Mouse (Mus musculus) adipocyte (in vitro differentiated cells): ENCODE measurements at regions not wholly inside any gene's neighbourhood (a gene's known extent, or its start where the extent isn't known, plus 50 kb on each side); places are given as distances from the start of the nearest gene placed in this dataset.

Experiments
- DNase-seq: peaks from one replicate; pipeline ENCODE4 v3.0.0-alpha.2; 2016; ENCODE audit warnings: low spot score

DNA sequence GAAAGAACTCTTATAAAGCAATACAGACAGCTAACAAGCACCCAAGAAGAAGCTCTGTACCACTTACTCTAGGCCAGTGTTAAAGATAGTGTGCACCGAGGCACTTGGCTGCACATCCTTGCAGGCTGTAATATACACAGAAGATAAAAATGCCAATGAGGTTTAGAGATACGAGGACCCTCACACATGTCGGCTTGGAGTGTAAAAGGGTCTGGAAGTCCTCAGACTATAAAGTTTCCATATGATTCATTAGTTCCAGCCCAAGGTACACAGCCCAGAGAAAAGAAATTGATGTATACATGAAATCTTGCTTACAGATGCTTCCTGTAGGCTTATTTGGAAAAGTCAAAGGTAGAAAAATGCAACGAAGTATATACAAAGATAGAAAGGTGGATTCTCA, 800.3 kb upstream of the Lrrc6 start:
- DNase-seq: no peak

DNA sequence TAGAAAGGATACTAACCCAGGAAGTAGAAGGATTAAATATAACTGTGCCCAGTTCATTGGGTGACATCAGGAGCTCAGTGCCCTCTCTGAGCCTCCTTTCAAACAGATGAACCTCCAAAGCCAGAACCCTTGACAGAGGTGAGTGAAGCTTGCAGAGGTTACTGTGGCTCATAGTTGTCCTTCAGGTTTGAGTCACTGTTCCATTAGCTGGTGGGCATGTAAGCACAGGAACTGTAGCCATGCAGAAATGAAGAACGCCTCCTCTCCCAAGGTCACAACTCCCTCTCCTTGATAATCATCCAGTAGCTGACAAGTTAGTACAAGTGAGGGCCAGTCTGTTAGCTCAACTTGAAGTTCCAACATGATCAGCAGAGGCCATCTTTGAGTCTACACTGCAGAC, 794.1 kb upstream of the Lrrc6 start:
- no peak for DNase-seq

DNA sequence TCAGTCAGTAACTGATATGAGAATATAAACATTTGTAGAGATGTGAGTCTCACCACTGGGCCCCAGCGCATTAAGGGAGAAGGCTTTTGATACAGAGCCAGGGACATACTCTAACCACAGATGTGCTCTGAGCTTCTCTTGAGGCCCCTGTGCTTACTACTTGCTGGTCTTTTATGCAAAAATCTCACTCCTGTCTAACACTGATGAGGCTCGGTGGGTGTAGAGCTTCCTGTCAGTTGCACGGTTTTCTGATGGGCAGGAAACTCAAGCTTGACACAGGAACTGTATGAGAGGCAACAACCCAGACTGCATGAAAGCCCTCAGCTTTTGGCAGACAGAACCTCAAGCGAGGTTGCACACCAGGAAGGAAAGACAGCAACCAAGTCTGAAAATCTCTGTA, 789.0 kb upstream of the Lrrc6 start:
- no peak for DNase-seq

DNA sequence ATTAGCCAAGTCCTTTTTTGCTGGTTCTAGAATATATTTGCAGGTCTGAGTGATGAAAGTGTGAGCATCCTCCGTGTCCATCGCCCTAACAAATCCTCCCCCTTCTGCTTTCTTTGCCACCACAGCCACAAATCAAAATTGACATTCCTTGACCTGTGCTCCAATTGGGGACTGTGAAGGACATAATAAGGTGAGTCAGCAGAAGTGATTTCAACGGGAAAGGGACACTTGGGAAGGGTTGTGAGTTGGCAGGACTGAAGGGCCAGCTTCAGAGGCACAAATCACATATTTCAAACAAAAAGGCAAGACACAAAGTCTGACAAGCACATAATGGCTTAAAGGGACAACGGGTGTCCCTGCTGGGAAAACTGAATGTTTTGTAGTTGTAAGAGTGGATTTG, 784.2 kb upstream of the Lrrc6 start:
- no peak for DNase-seq

GRCm38 (mm10) chr15:67283275-67283972, 782.7 kb upstream of the Lrrc6 start:
- no peak for DNase-seq

DNA sequence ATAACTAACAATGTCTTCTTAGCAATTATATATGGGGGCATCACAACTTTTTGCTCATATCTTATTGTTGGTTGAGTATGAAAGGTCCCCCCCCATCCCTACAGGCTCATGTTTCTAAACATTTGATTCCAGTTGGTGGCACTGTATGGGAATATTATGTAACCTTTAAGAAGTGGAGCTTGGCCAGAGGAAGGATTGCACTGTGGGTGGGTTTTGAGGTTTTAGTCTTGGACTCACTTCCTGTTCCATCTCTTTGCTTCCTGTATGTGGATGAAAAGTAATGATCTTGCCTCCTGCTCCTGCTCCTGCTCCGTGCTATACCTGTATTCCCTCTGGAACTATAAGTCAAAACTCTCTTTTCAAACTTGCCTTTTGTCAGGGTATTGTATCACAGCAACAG, 778.2 kb upstream of the Lrrc6 start:
- DNase-seq: no peak

- DNase-seq: no peak
Observed at GRCm38 (mm10) chr15:67275058-67275457, 774.3 kb upstream of the Lrrc6 start.

GRCm38 (mm10) chr15:67272397-67272796, 771.7 kb upstream of the Lrrc6 start:
- peak; percentile 14 for DNase-seq

DNA sequence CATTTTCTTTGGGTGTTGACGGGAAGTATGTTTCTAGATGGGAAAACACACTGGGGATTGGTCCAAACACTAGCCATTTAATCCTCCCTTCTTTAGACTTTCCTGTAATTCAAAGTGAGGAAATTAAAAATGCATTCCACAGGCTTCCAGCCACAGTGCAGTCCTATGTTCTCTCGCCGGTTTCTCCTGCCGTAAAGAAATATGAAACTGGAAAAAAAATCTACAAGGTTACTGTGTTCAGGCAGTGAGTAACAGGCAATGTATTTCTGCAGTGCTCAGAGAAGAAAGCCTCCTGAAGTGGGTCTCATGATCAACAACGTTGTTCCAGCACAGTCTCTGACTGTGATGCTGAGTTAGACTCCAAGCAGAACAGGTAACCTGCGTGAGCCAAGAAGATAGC, 763.0 kb upstream of the Lrrc6 start:
- no peak for DNase-seq

DNA sequence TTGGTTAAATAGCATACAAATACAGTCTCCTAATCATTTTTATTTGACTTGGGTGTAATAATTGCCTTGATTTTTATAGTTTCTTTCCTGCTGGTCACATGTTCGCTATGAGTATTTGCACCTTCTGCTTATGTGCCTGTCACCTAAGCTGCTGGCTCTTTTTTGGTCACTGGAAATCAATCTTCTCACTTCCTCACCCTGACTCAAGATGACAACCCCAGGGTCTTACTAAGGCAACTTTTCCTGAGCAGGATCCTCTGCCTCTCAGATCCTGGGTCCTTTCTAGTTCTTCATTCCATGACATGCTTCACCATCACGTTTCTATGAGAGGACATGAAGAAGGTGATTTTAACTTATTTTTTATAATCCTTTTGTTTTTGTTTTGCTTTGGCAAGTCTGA, 762.6 kb upstream of the Lrrc6 start:
- no peak for DNase-seq

GRCm38 (mm10) chr15:67262269-67262668, 761.6 kb upstream of the Lrrc6 start:
- no peak for DNase-seq

GRCm38 (mm10) chr15:67260666-67261065, 760.0 kb upstream of the Lrrc6 start:
- DNase-seq: no peak

DNA sequence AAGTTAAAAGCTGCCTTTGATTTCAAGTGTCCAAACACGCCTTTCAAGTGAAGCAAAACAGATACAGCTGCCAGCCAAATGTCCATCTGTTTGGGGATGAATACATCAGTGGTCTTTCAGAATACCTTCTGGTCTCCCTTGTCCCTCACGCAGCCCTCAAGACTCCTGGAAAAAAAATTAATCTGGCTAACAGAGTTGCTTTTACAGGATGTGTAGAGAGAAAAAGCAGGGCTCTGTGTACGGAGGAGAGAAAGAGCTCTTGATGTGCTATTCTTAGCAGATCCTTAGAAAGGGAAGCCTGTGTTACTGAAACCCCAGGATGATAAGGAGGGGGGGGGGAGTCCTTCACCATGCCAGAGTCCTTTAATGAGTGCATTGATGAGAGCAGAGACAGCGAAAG, 748.4 kb upstream of the Lrrc6 start:
- no peak for DNase-seq

- DNase-seq: no peak
Observed at GRCm38 (mm10) chr15:67248471-67248870, 747.8 kb upstream of the Lrrc6 start.

DNA sequence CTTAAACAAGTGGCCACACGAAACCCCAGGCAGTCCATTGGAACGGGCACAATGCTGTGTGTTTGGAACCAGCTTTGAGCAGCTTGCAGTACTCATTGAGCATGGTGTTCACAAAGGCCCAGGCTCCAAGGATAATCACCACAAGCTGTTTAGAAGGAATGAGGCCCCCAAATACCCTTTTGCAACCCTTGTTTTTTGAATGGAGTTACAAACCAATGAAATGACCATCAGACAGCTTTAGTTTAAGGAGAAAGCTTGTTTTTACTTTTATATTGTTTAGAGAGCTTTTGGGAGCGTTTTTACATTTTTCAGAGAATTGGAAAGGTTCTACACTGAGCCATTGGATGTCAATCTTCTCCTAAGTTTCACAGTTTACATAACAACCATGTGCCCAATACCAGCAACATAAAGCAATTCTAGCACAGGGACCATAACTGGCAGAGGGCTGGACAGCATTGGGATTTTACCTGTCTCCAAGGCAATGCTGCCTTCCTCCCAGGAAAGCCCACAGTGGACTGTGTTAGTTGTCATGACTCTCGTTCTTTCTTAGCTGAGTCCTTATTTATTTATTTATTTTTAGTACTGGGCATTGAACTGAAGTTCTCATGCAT, 745.1 kb upstream of the Lrrc6 start:
- DNase-seq: no peak

DNA sequence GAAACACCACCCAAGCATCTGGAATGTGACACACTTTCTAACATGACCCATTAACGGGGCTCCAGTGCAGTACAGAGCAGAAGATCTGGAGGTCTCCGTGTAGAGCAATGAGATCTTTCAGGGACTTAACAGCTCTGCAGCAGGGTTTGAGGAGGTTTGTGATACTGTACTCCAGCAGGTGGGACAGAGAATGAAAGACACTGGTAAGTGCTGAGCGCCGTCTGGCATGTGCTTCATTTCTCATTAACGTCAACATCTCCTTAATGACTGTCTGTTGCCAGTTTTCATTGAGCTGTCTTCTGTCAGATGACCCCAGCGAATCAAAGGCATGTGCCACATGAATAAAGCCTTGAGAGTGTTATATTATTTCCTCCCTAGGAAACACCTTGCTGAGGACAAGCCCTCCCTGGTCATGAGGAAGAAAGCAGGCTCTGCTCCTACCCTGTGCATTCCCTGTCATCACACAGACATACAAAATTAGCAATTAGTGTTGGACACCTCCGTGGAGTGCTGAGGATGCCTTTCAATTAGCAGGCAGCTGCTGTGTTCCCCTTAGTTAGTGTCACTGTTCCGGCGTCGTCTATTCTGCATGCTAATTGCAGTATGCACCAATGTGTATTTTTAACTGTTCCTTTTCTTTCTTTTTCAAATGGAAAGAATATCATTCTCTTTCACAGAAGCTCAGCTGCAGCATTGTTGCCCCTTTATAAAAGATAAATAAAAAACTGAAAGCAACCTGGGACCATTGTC, 744.4 kb upstream of the Lrrc6 start:
- no peak for DNase-seq

GRCm38 (mm10) chr15:67235107-67235785, 734.5 kb upstream of the Lrrc6 start:
- DNase-seq: no peak

GRCm38 (mm10) chr15:67229359-67229758, 728.6 kb upstream of the Lrrc6 start:
- DNase-seq: peak; percentile 8

DNA sequence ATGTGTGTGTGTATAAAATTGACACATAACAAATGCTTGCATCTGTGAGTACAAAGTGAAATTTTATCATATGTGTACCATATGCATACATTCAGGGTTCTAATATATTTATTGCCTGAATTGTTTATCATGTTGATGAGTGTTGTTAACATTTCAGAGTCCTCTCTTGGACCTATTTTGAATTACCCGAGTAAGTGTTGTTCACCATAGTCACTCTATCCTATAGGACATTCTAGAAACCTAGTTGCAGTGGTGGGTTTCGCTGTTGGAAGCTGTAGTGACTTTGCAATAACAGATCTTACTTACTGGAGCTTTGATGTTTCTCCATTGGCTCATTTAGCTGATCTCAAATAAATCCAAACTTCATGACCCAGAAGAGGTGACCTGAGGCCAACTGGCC, 727.9 kb upstream of the Lrrc6 start:
- DNase-seq: no peak

- peak; percentile 10 for DNase-seq
Observed at GRCm38 (mm10) chr15:67227456-67228164, 726.9 kb upstream of the Lrrc6 start.

GRCm38 (mm10) chr15:67226900-67227299, 726.2 kb upstream of the Lrrc6 start:
- DNase-seq: no peak
